Mouse (Mus musculus) mouse trophoblast stem cell (cell line): ENCODE measurements around the gene Zfp882.
"Not testable (repeated sequence)": the region's sequence is repeated elsewhere in the genome, so short reads cannot be mapped to it uniquely, and the experiment has no call there.

Experiments used
- in situ Hi-C, 2 experiments: fragments of 300-500 bp; cut with MseI, MboI; formaldehyde crosslinking; loops; 2 replicates in 1 of 2; 3 replicates in 1 of 2; pipeline ENCODE4 v1.15.1; 2025

Gene Zfp882

DNA sequence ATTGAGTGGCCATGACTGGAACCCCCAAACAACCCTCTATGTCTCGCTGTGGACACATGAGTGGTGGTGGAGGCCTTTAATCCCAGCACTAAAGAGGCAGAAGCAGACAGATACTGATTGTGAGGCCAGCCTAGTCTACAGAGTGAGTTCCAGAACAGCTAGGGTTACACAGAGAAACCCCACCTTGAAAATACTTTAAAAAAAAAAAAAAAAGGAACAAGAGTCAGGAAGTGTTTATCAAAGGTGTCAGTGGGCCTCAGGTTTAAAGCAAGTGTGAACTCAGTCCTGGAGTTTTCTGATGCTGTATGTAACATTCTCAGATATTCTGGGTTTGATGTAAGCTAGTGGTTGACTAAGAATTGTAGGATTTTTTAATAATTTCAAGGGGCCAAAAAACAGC is 44.1 kb downstream of the Zfp882 start:
- in situ Hi-C loops: no loop called here

DNA sequence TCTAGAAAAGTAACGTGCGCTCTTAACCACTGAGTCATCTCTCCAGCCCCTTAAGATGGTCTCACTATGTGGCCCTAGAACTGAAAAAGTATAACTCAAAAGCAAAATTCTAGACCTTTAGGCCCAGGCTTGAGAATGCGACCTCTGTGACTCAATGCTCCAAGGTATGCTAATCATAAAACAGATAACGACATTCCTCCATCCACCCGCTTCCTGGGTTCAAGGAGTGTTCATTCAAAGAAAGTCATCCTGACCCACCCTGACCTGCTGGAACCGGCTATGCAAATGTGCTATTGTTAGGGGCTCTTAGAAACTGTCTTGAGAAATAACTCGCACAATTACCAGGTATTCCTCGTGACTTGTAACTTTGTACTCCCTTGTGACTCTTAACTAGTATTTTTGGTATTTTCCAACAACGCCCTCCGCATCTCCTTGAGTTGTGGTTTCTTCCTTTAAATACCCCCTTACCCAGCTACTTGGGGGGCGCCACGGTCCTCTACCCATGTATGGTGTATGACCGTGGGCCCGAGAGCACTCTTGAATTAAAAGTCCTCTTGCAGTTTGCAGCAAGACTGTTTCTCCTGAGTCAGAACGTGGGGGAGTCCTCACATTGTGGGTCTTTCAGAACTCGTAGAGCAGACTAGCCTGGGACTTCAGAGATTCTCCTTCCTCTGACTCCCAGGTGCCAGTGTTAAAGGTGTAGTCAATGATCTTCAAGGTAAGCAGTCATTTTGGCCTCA is 44.7 kb downstream of the Zfp882 start:
- in situ Hi-C loops: not testable (repeated sequence)

DNA sequence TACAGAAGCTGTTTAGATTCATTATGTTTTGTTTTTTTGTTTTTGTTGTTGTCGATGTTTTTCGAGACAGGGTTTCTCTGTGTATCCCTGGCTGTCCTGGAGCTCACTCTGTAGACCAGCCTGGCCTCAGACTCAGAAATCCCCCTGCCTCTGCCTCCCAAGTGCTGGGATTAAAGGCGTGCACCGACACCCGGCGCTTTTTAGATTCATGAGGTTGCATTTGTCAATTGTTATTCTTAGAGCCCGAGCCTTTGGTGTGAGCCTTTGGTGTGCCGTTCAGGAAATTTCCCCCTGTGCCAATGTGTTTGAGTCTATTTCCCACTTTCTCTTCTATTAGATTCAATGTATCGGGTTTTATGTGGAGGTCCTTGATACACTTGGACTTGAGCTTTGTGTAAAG is 46.3 kb downstream of the Zfp882 start:
- in situ Hi-C loops: no loop called here

DNA sequence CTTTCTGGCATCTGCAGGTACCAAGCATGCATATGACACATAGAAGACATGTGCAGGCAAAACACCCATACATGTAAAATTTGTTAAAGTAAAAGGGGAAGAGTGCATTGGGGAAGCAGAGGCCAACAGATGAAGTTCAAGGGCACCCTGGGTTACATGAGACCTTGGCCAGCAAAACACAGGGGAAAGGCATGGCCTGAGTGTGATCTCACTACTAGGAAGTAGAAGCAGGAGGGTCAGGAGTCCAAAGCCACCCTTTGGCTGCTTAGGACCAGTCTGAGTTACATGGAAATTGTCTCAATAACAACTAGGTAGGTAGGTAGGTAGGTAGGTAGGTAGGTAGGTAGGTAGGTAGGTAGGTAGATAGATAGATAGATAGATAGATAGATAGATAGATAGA is 52.1 kb downstream of the Zfp882 start:
- in situ Hi-C loops: no loop called here

DNA sequence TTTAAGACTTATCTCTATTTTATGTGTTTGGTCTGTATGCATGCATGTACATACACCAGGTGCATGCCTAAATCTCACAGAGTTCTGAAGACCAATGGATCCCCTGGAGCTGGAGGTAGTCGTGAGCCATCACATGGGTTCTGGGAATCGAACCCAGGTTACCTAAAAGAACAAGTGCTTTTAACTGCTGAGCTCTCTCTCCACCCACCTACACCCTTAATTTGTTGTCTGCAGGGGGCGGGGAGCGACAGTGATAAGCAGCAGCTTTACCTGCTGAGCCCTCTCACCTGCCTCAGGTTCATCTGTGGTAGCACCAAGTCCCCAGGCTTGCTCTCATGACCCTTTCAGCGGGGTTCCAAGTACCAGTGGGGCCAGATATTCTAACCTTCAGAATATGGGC is 53.4 kb downstream of the Zfp882 start:
- in situ Hi-C loops: no loop called here

DNA sequence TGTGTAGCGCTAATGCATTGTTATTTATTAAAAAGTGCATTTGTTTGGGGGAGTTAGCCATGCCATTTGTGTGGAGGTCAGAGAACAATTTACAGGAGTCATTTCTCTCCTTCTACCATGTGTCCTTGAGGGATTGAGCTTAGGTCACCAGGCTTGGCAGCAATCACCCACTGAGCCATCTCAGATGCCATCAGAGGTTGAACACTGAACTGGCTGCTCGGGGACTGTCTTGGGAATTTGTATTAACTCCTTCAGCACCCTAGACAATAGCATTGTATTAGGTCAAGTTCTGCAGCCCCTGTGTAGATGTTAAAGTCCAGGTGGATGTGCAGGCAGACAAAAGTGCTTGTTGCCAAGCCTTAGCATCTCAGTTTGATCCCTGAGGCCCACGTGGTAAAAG is 55.6 kb downstream of the Zfp882 start:
- in situ Hi-C loops: no loop called here

DNA sequence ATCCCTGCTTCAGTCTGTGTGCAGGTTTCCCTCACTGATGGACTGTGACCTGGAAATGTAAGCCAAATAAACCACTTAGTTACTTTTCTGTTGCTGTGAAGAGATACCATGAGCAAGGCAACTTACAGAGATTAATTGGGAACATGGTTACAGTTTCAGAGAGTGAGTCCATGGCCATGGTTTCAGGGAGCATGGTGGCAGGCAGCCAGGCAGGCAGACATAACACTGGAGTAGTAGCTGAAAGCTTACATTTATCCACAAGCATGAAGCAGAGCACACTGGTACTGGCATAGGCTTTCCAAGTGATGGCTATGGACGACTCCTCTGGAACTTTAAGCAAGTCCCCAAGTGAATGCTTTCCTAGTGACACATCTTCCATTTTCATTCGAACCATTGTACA is 56.8 kb downstream of the Zfp882 start:
- in situ Hi-C loops: no loop called here
